Mouse (Mus musculus): ENCODE measurements around the gene Fars2. TPM values are rescaled to one million over a fixed set of nuclear protein-coding genes. Genes with fewer than 3 reads are reported as not detected.

Fars2 gene
- polyA plus RNA-seq, 1 experiment from 2014 or later = 30.0 TPM

GRCm38 (mm10) chr13:36202496-36202895 is 85.3 kb downstream of the Fars2 start:
- Histone ChIP-seq H3K4me2 (no peak overlapping the region), H3K9me3 (no peaks in the 10 kb centered on the region), H3K27me3 (0 out of 2 replicates have a peak, but pooled peaks cover 4% of the 10 kb centered on the region), H3K9ac (no peak overlapping the region), H3K4me1 (peaks cover 5% of the 10 kb centered on the region; the same call in 1 of the 2 replicates), H3K4me3 (replicated peaks) (no peak overlapping the region), H3K36me3 (replicated peaks) (0 out of 2 replicates have a peak, but pooled peaks cover 4% of the 10 kb centered on the region), H3K27ac (no peak overlapping the region)
- no peak for ATAC-seq (ENCODE audit: low FRiP score)
- 91% methylated on average over 2 of the region's 2 CpGs for WGBS

GRCm38 (mm10) chr13:36203014-36203413 is 85.8 kb downstream of the Fars2 start:
- H3K27ac ChIP-seq = no peak overlapping the region
- H3K4me3 ChIP-seq (replicated peaks) = no peak overlapping the region
- H3K9ac ChIP-seq = no peak overlapping the region
- H3K4me1 ChIP-seq = peaks cover 5% of the 10 kb centered on the region; the same call in 1 of the 2 replicates
- 0 out of 2 replicates have a peak, but pooled peaks have one; percentile 36 for ATAC-seq (ENCODE audit: low FRiP score)
- H3K9me3 ChIP-seq = no peaks in the 10 kb centered on the region
- 0 out of 2 replicates have a peak, but pooled peaks cover 4% of the 10 kb centered on the region for H3K36me3 ChIP-seq (replicated peaks)
- H3K27me3 ChIP-seq = 0 out of 2 replicates have a peak, but pooled peaks cover 4% of the 10 kb centered on the region
- 85% methylated on average over 6 of the region's 6 CpGs for WGBS
- no peak overlapping the region for H3K4me2 ChIP-seq

- Histone ChIP-seq H3K36me3 (replicated peaks) (0 out of 2 replicates have a peak, but pooled peaks cover 4% of the 10 kb centered on the region), H3K4me3 (replicated peaks) (no peak overlapping the region), H3K4me1 (peaks cover 5% of the 10 kb centered on the region; the same call in 1 of the 2 replicates), H3K27ac (no peak overlapping the region), H3K9me3 (no peaks in the 10 kb centered on the region), H3K9ac (no peak overlapping the region), H3K4me2 (no peak overlapping the region), H3K27me3 (0 out of 2 replicates have a peak, but pooled peaks cover 4% of the 10 kb centered on the region)
- WGBS = 83% methylated on average over 3 of the region's 3 CpGs
- ATAC-seq (ENCODE audit: low FRiP score) = no peak
Observed at GRCm38 (mm10) chr13:36204320-36204719, 87.1 kb downstream of the Fars2 start.

GRCm38 (mm10) chr13:36210965-36211364 is 93.8 kb downstream of the Fars2 start:
- Histone ChIP-seq H3K9ac (no peak overlapping the region), H3K36me3 (replicated peaks) (no peaks in the 10 kb centered on the region), H3K27me3 (no peaks in the 10 kb centered on the region), H3K4me1 (peaks cover 5% of the 10 kb centered on the region; the same call in 1 of the 2 replicates), H3K9me3 (no peaks in the 10 kb centered on the region), H3K27ac (no peak overlapping the region), H3K4me3 (replicated peaks) (no peak overlapping the region), H3K4me2 (no peak overlapping the region)
- 87% methylated on average over 3 of the region's 3 CpGs for WGBS
- ATAC-seq (ENCODE audit: low FRiP score) = no peak

- WGBS = 90% methylated on average over 4 of the region's 4 CpGs
- no peak for ATAC-seq (ENCODE audit: low FRiP score)
- no peaks in the 10 kb centered on the region for H3K27me3 ChIP-seq
Observed at GRCm38 (mm10) chr13:36214056-36214455, 96.8 kb downstream of the Fars2 start.

GRCm38 (mm10) chr13:36216005-36216404 is 98.8 kb downstream of the Fars2 start:
- no peak overlapping the region for H3K9ac ChIP-seq
- H3K4me2 ChIP-seq = no peak overlapping the region
- 86% methylated on average over 3 of the region's 3 CpGs for WGBS
- no peak for ATAC-seq (ENCODE audit: low FRiP score)
- H3K9me3 ChIP-seq = no peaks in the 10 kb centered on the region
- H3K27me3 ChIP-seq = no peaks in the 10 kb centered on the region
- no peak overlapping the region for H3K27ac ChIP-seq
- H3K4me3 ChIP-seq (replicated peaks) = no peak overlapping the region
- 0 out of 2 replicates have a peak, but pooled peaks cover 4% of the 10 kb centered on the region for H3K4me1 ChIP-seq
- H3K36me3 ChIP-seq (replicated peaks) = no peaks in the 10 kb centered on the region

More at GRCm38 (mm10) chr13:36214056-36214455, 96.8 kb downstream of the Fars2 start:
- Histone ChIP-seq H3K36me3 (replicated peaks) (no peaks in the 10 kb centered on the region), H3K27ac (no peak overlapping the region), H3K9ac (no peak overlapping the region), H3K4me2 (no peak overlapping the region), H3K9me3 (no peaks in the 10 kb centered on the region), H3K4me3 (replicated peaks) (no peak overlapping the region), H3K4me1 (0 out of 2 replicates have a peak, but pooled peaks cover 4% of the 10 kb centered on the region)

GRCm38 (mm10) chr13:36218347-36218746 is 101.1 kb downstream of the Fars2 start:
- H3K4me3 ChIP-seq (replicated peaks) = no peak overlapping the region
- 0 out of 2 replicates have a peak, but pooled peaks cover 4% of the 10 kb centered on the region for H3K4me1 ChIP-seq
- no peak overlapping the region for H3K27ac ChIP-seq
- no peaks in the 10 kb centered on the region for H3K9me3 ChIP-seq
- WGBS = 40% methylated on average over 4 of the region's 4 CpGs
- H3K9ac ChIP-seq = no peak overlapping the region
- no peaks in the 10 kb centered on the region for H3K36me3 ChIP-seq (replicated peaks)
- ATAC-seq (ENCODE audit: low FRiP score) = no peak
- no peak overlapping the region for H3K4me2 ChIP-seq
- H3K27me3 ChIP-seq = no peaks in the 10 kb centered on the region

- WGBS = 90% methylated on average over 5 of the region's 5 CpGs
- Histone ChIP-seq H3K4me1 (0 out of 2 replicates have a peak, but pooled peaks cover 4% of the 10 kb centered on the region), H3K27ac (no peak overlapping the region), H3K9me3 (no peaks in the 10 kb centered on the region), H3K4me3 (replicated peaks) (no peak overlapping the region), H3K9ac (no peak overlapping the region), H3K27me3 (no peaks in the 10 kb centered on the region), H3K4me2 (no peak overlapping the region), H3K36me3 (replicated peaks) (no peaks in the 10 kb centered on the region)
- ATAC-seq (ENCODE audit: low FRiP score) = no peak
Observed at GRCm38 (mm10) chr13:36219506-36219905, 102.3 kb downstream of the Fars2 start.

- H3K9me3 ChIP-seq = no peaks in the 10 kb centered on the region
- 0 out of 2 replicates have a peak, but pooled peaks cover 4% of the 10 kb centered on the region for H3K4me1 ChIP-seq
- H3K36me3 ChIP-seq (replicated peaks) = no peaks in the 10 kb centered on the region
- H3K4me3 ChIP-seq (replicated peaks) = no peak overlapping the region
- 98% methylated on average over 1 of the region's 1 CpGs for WGBS
- H3K27me3 ChIP-seq = no peaks in the 10 kb centered on the region
- no peak overlapping the region for H3K9ac ChIP-seq
- H3K4me2 ChIP-seq = no peak overlapping the region
- no peak for ATAC-seq (ENCODE audit: low FRiP score)
- H3K27ac ChIP-seq = no peak overlapping the region
Observed at GRCm38 (mm10) chr13:36221897-36222296, 104.7 kb downstream of the Fars2 start.

- ATAC-seq (ENCODE audit: low FRiP score) = no peak
- no peaks in the 10 kb centered on the region for H3K36me3 ChIP-seq (replicated peaks)
- no peak overlapping the region for H3K4me2 ChIP-seq
- H3K27me3 ChIP-seq = no peaks in the 10 kb centered on the region
- no peak overlapping the region for H3K4me3 ChIP-seq (replicated peaks)
- H3K9me3 ChIP-seq = no peaks in the 10 kb centered on the region
- 0 out of 2 replicates have a peak, but pooled peaks cover 4% of the 10 kb centered on the region for H3K4me1 ChIP-seq
- no peak overlapping the region for H3K27ac ChIP-seq
- H3K9ac ChIP-seq = no peak overlapping the region
Observed at GRCm38 (mm10) chr13:36222721-36223120, 105.5 kb downstream of the Fars2 start.

GRCm38 (mm10) chr13:36224431-36224830 is 107.2 kb downstream of the Fars2 start:
- 88% methylated on average over 2 of the region's 2 CpGs for WGBS
- no peaks in the 10 kb centered on the region for H3K27me3 ChIP-seq

GRCm38 (mm10) chr13:36242261-36242660 is 125.0 kb downstream of the Fars2 start:
- Histone ChIP-seq H3K36me3 (replicated peaks) (no peaks in the 10 kb centered on the region), H3K9me3 (no peaks in the 10 kb centered on the region), H3K9ac (no peak overlapping the region), H3K27ac (no peak overlapping the region), H3K4me2 (no peak overlapping the region), H3K27me3 (no peaks in the 10 kb centered on the region), H3K4me1 (no peaks in the 10 kb centered on the region), H3K4me3 (replicated peaks) (no peak overlapping the region)
- 89% methylated on average over 1 of the region's 1 CpGs for WGBS
- no peak for ATAC-seq (ENCODE audit: low FRiP score)

More at GRCm38 (mm10) chr13:36224431-36224830, 107.2 kb downstream of the Fars2 start:
- no peaks in the 10 kb centered on the region for H3K36me3 ChIP-seq (replicated peaks)
- H3K27ac ChIP-seq = no peak overlapping the region
- H3K4me3 ChIP-seq (replicated peaks) = no peak overlapping the region
- no peak for ATAC-seq (ENCODE audit: low FRiP score)
- no peak overlapping the region for H3K9ac ChIP-seq
- no peaks in the 10 kb centered on the region for H3K4me1 ChIP-seq
- no peaks in the 10 kb centered on the region for H3K9me3 ChIP-seq
- no peak overlapping the region for H3K4me2 ChIP-seq

- Histone ChIP-seq H3K4me3 (replicated peaks) (no peak overlapping the region), H3K4me2 (no peak overlapping the region), H3K27ac (no peak overlapping the region), H3K4me1 (no peaks in the 10 kb centered on the region), H3K36me3 (replicated peaks) (no peaks in the 10 kb centered on the region), H3K9ac (no peak overlapping the region), H3K9me3 (no peaks in the 10 kb centered on the region), H3K27me3 (no peaks in the 10 kb centered on the region)
- WGBS = 66% methylated on average over 3 of the region's 3 CpGs
- ATAC-seq (ENCODE audit: low FRiP score) = no peak
Observed at GRCm38 (mm10) chr13:36253936-36254335, 136.7 kb downstream of the Fars2 start.
